Mouse (Mus musculus): ENCODE data around the gene Cryab. TPM values are rescaled to one million over a fixed set of nuclear protein-coding genes. Genes with fewer than 3 reads are reported as not detected.

Gene Cryab
- 100 to 1,000 TPM; 153 to 161 TPM for total RNA-seq (2021)

DNA sequence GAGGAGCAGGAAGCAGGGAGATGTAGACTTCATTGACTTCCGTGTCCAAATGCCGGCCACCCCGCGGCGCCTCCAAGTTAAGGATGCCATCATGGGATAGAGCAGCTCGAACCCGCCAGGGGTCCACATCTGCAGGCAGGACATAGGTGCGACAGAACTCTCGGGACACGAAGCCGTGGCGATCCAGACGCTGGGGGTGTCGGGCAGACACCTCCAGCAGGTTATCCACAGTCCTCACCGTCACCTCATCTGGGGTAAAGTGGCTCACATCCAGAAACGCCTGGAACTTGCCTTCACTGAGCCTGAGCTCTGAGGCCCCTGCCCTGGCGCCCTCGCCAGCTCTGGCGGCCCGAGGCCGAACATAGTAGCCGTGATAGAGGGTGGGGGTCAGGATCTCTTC, at the start of gene Cryab:
Gene Cryab (plus strand): TSS at position 3 of the 400 bp plus-strand sequence.
- no peak for DNase-seq

- DNase-seq = no peak
Measured at GRCm38 (mm10) chr9:50704907-50705306, 46.2 kb upstream of the Cryab start.

GRCm38 (mm10) chr9:50709108-50709507, 42.0 kb upstream of the Cryab start:
- no peak for DNase-seq

DNA sequence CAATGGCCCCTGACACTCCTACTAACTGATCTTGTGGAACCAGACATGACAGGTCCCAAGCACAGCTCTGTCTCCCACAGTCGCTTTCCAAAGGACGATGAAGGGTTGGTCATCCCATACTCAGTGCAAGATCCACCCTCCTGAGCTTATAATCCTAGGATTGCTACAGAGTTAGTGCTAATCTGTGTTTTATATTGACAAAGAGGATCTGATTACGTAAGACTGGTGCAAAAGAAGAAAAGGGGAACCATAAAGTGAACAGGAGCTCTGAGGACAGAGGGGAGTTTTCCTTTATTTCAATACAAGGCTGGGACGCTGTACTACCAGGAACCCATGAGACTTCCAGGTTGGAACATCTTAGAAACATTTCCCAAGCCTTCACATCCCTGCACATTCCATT, 39.8 kb upstream of the Cryab start:
- DNase-seq = no peak

DNA sequence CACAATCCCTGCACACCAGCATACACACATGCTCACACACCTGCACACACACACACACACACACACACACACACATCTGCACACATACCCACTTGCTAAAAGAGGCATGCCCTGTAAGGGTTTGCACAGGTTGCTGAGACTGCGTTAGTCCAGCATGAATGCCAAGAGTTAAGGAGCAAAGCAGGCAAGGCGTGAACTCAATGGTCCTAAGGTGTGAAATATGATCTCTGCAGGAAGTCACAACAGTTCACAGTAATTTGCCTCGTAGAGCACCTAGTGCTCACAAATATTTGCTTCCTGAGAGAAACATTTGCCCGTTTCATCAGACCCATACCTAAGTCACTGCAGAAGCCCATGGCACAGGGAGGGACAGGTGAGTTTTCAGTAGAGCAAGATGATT, 36.9 kb upstream of the Cryab start:
- DNase-seq = no peak

DNA sequence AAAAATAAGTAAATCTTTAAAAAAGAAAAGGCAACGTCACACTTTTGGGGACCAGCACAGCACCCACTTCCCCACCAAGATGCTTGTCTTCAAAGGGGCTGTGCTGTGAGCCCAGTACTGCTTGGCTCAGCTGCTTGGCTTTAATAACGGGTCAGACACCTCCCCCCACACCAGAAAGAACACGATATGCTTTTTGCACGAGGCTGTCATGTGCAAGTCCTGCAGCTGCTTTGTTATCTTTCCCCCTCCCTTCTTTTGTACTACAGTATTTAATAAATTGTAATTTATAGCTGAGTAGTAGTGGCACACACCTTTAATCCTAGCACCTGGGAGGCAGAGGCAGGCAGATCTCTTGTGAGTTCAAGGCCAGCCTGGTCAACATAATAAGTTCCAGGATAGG, 32.2 kb upstream of the Cryab start:
- no peak for DNase-seq

DNA sequence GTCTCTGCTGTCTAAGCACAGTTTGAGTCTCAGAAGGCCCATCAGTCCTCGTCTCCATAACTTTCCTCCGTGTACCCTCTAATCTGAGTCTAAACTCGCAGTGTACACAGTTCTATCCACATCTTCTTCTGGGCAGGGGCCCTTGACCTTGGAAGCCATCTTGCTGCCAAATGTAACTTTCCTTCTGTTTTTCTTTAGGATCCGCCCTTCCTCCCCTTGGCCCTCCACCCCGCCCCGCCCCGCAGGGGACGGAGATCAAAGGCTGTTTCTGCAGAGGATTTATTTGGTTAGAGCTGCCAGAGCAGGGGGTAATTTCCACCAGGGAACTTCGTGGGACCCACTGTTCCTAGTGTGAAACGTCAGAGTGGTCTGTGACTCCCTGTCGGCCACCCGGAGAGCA, 30.1 kb upstream of the Cryab start:
- no peak for DNase-seq

GRCm38 (mm10) chr9:50722451-50722911, 28.6 kb upstream of the Cryab start:
- DNase-seq = peak in 1 of 2 experiments; percentile 32

DNA sequence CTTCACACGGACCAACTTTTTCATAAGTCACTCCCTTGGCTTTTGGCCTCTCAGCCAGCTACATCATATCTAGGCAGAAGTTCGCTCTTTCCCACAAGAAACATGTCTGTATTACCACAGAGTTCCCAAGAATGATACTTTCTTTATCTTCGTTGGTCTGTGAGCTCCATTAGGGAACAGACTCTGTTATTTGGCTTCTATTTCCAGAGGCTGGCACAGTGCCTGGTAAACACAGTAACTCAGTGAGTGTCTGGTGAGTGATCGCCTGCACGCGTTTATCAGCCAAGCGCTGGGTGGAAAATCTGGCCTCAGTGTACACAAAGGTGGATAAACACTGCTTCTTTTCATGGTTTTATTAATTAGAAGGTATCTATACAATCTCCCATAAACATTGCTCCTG, 27.7 kb upstream of the Cryab start:
- peak; percentile 53 to 72 for DNase-seq

DNA sequence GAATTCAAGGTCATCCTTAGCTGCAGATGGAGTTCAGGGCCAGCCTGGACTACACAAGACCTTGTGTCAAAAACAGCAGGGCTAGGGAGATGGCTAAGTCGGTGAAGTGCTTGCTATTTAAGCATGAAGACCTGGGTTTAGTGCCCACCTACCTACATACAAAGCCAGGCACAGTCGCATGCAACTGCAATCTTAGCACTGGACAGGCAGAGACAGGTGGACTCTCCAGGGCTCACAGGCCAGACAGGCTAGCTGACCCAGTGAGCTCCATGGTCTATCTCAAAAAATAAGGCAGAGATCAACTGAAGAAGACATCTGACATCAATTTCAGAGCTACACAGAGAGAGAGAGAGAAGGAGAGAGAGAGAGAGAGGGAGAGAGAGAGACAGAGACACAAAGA, 27.0 kb upstream of the Cryab start:
- no peak for DNase-seq

DNA sequence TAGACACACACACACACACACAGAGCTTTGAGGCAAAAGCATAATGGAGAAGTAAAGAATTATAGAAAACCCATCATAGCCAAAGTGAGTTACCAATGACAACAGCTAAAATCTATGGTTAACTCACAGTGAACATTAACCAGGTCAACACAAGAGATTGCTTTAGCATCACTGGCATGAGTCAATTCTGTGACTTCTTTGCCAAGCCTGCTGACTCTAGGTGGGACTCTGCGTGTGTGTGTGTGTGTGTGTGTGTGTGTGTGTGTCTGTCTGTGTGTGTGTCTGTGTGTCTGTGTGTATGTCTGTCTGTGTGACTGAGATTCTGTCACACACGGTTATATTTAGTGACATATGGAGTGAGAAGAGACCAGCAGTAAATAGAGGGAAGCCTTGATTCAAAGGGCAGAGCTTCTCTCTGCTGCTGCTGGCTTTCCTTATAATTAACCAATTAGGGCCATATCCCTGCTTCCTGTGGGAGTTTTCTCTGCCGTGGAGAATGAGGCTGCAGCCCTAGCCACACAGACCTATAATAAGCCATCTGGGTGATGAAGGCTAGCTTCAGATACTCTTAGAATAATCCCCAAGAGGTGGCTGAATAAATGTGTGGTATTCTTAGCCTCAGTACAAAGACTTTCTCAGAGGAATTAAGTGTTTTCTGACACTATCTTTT, 26.3 kb upstream of the Cryab start:
- DNase-seq = no peak

DNA sequence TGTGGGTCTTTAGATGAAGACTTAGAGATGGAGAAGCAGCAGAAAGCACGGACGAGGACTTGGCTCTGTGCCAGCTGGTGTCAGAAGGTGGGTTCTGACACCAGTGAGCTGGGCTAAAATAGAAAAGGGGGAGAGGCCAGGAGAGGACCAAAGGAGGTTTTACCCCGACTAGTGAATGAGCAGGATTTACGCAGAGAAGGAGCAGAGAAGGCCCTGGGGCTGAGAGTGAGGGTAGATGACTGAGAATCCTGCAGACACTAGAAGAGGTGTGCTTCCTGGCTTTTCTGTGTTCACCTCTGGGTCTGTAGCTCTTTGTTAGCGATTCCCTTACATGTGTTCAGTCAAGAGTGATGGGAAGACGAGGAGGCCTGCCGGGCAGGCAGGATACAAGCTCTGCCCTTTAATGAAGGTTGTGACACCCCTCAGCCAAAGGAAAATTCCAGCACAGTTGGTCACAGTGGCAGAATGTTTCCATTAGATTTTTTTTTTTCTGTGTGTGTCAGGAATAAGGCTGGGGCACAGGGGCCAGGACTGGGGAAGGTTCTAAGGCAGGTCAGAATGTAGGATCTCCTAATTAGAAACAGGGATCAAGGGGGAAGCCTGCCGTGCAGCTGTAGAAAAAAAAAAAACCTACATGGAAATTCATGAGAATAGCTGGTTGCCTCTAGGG, 25.1 kb upstream of the Cryab start:
- no peak for DNase-seq

DNA sequence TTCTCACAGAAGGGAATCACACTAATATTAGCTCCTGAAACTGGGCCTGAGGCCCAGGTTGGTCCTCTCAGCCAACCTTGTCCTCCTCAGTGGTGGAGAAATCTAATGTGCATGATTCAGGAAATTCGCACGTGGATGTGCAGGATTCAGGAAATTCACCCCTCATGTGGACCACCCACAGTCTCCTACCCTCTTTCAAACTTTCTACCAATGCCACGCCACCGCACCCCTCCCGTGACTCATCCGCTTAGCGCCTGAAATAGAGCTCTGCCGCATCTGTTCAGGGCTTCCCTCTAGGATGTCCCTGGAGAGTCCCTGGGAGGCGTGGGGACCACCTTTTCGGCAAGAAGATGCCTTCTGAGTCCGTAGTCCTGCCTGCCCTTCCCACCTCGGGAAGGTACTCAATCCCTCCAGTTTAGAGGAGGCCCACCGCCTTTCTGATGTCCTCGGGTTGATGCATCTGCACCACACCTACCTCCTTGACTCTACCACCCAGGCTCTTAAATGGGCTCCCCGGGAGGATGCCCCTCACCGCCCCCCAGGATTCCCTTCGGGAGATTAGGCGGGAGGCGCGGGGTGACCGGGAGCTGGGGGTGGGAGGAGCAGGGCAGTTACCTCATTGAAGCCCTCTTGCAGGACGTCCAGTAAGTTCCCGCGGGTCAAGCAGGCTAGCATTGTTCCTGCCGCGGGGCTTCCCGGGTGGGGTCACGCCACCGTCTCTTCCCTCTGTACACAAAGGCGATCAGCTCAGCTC, 23.8 kb upstream of the Cryab start:
- DNase-seq = peak; percentile 37 to 45

DNA sequence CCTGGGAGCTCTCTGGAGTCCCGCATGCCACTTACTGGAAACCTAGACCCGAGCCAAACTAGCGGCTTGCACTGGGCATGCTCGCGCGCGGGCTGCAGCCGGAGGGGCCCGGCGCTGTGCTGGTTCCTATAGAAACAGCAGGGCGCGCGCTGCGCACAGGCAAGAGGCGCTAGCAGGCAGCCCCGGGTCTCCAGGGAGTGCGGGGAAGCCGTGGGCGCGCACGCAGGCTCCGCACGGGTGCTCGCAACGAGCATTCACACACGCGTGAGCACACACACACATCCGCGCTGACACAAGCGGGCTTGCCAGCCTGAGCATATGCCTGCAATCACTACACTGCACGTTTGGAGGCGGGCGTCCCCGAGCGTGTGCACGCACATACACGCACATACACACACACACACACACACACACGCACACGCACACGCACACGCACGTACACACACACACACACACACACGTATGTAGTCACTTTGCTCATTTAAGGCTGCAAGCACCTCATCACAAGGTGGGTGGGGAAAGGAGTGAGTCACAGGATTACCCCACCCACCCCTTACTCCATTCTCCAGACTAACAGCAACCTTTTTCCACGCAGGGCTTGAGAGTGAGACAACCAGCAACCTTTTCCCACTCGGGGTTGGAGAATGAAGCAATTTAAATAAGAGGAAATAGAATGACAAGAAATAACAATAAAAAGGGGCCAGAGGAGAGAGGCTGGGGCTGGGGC, 23.0 kb upstream of the Cryab start:
- DNase-seq = peak; percentile 81 to 87

GRCm38 (mm10) chr9:50729600-50729999, 21.5 kb upstream of the Cryab start:
- no peak for DNase-seq

- DNase-seq = no peak
Measured at GRCm38 (mm10) chr9:50732560-50732959, 18.6 kb upstream of the Cryab start.

GRCm38 (mm10) chr9:50734989-50735388, 16.1 kb upstream of the Cryab start:
- DNase-seq = peak in 1 of 2 experiments; percentile 51

DNA sequence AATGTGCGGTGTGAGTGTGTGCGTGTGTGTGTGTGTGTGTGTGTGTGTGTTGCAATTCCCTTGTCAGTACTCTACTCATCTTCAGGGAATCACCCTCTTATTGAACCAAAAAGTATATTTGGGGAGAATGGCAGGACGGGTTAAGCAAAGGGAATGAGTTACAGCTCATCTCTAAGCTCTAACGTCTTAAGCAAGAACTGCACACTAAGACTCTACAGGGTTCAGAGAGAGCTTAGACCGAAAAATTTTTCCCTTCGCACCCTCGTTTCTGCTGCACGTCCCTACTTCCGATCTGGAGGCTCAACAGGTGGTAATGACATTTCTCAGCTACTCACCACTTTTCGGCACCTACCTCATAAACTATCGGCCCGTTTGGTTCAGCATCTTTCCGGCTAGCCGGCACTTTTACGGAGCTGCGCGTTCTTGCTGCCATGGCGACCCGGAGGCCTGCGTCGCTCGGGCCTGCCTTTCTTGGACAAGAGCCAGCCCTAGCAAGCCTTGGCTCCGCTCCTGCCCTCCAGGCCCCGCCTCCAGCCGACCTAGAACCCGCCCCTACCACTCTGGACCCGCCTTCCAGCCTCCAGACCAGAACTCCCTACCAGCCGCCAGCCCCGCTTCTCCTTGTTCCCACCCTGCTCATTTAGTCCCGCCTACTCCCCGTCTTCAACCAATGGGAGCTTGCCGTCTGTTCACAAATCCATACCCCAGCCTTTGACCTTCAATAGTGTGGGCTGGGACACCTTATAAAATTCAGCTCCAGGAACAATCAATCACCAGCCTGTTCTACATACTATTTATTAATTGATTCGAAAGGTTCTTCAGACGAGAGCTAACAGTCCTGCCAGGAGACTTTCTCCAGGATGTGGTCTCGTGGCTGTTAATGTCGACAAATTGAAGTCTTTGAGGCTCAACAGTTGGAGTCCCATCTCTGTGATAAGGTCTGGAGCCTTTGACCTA, 11.9 kb upstream of the Cryab start, which contains the start of gene Dixdc1:
Gene Dixdc1 (minus strand): TSS at position 604 of the 957 bp plus-strand sequence.
- DNase-seq = peak; percentile 92 to 94

- DNase-seq = no peak
Measured at GRCm38 (mm10) chr9:50740867-50741784, 10.0 kb upstream of the Cryab start.

DNA sequence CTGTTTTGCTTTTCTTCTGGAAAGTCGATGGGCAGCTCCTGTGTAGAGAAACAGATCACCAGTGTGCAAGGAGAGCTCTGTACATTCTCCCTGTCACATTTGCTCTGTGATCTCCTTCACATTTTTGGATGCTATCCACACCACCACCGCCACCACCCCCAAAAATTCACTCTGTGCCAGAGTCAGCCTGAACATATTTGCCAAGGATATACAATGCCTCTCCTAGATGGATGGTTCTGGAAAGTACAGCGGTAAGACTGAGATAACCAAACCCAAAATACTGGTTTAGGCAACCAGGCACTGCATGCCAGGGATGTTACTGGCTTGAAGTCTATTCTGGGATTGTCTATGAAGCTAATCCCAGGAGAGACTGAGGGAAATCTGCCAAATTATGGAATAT, 8.9 kb upstream of the Cryab start:
- no peak for DNase-seq

All from layer of hippocampus, postnatal 36 days (tissue).